Mouse (Mus musculus): ENCODE measurements around the gene Pkn3. TPM values are rescaled to one million over a fixed set of nuclear protein-coding genes. Genes with fewer than 3 reads are reported as not detected.
"Not testable (repeated sequence)": the region's sequence is repeated elsewhere in the genome, so short reads cannot be mapped to it uniquely, and the experiment has no call there.

The Pkn3 gene
- 7.6 and 8.6 TPM in 2 replicates for total RNA-seq (2021)
- long read RNA-seq, partial matches to known transcripts, result 0 of 3 reads
- long read RNA-seq, other reads (novel, unspliced or antisense), result 2 of 3 reads

DNA sequence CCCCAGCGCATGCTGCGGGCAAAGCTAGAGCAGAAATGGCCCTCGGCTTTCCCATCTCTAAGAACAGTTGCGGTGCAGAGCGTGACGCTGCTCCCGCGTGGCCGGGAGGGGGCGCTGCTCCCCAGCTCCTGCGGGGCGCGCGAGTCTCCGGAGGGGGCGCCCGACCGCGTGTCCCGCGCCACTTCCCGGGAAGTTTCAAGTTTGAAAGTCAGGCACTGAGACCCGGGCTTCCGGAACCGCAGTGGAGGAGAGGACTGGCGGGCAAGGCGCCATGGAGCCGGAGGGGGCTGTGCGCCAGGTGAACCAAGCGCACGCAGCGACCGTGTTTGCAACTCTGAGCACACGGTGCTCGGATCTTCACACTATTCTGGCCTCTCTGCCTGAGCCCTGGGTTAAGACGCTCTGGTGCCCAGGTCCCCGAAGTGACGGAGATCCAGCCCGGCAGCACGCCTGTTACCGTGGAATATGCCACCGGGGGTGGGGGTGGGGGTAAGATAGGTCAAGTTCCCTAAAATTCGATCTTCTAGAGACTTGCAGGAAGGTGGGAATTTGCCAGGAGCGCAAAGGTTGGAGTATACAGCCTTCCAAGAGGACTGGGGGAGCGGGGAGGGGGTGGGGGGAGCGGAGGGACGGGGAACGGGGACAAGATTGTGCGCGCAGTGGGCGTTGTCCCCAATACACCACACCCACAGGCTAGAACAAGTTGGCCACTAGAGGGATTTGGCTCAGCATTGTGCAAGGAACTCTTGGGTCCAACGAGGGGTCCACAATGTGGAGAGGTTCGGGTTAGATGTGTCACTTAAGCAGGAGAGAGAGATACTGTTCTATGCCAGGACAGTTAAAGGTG, at the start of gene Pkn3:
Pkn3 (plus strand) TSS at position 183 of the 847 bp plus-strand sequence.
- peak; percentile 90 for DNase-seq

- DNase-seq, result no peak
Observed at GRCm38 (mm10) chr2:30032244-30032846, 45.1 kb upstream of the Pkn3 start.

DNA sequence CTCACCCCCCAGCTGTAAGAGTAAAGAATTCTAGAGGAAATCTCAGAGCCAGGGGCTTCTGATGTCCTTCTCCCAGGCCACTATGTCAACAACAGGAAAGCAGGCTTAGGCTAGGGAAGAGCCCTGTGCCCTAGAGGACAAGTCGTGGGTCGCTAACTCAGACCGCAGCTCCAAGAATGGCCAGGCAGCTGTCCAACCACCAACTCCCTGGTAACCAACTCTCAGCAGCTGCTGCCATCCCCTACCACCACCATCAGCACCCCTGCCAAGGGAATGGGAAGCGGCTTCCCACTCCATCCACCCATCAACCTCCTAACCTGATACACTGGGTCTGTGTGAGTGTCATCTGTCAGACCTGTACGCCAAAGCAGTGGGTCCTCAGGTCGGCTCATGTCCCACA, 44.5 kb upstream of the Pkn3 start:
- no peak for DNase-seq

- no peak for DNase-seq
Observed at GRCm38 (mm10) chr2:30037762-30038161, 39.7 kb upstream of the Pkn3 start.

- DNase-seq, result no peak
Observed at GRCm38 (mm10) chr2:30038370-30038769, 39.1 kb upstream of the Pkn3 start.

DNA sequence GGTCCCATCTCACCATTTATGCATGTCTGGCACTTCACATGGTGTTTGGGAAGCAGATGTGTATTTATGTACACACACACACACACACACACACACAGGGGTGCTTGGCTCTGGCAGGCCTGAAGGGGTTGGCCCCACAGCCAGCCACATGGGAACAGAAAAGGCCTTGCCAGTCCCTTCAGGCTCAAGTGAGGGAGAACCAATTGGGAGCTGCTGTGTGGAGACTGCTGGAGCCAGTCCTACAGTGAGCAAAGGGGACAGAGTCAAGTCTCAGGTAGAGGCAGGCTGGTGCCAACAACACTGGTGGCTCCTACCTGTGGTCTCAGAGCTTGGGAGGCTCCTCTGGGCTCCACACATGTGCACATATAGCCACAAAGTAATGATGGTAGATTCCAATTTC, 37.8 kb upstream of the Pkn3 start:
- DNase-seq, result no peak

GRCm38 (mm10) chr2:30042445-30042844, 35.0 kb upstream of the Pkn3 start:
- DNase-seq, result peak; percentile 88

GRCm38 (mm10) chr2:30044550-30044949, 32.9 kb upstream of the Pkn3 start:
- no peak for DNase-seq

GRCm38 (mm10) chr2:30047127-30047526, 30.4 kb upstream of the Pkn3 start:
- no peak for DNase-seq

DNA sequence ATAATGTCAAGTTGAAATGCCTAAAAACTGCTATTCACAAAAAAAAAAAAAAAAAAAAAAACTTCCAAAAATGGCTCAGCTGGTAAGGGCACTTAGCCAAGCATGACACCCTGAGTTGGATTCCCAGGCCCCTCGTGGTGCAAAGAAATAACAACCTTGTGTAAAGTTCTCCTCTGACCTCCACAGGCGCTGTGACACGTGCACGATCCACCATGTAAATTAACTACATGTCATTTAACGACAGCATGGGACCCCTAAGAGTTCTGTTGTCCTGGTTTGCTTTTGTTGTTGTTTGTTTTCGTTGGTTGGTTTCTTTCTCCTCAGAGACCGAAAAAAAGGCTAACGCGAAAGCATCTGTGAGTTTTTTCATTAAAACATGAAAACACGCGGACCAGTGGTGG, 29.4 kb upstream of the Pkn3 start:
- DNase-seq, result no peak

- DNase-seq, result peak; percentile 99
Observed at GRCm38 (mm10) chr2:30048699-30049388, 28.6 kb upstream of the Pkn3 start, which contains the start of gene Wdr34. Gene Wdr34, minus strand, starts transcription at chr2:30048881.

DNA sequence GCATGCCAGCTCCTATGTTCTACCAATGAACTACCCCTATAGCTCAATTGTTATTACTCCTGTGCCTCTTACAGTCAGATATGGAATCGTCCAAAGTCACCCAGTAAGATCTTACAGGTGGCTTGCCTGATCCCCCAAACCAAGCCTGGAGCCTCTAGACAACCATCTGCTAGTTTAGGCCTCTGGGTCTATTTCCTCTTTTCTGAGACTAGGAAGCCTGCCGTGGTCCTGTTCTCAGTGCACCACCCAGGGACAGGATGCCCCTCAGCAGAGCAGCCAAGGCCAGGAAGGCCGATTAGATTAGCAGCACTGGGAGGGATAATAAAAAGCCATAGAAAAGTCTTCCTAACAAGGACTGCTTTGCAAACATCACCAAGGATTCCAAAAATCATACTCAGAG, 27.7 kb upstream of the Pkn3 start:
- no peak for DNase-seq

DNA sequence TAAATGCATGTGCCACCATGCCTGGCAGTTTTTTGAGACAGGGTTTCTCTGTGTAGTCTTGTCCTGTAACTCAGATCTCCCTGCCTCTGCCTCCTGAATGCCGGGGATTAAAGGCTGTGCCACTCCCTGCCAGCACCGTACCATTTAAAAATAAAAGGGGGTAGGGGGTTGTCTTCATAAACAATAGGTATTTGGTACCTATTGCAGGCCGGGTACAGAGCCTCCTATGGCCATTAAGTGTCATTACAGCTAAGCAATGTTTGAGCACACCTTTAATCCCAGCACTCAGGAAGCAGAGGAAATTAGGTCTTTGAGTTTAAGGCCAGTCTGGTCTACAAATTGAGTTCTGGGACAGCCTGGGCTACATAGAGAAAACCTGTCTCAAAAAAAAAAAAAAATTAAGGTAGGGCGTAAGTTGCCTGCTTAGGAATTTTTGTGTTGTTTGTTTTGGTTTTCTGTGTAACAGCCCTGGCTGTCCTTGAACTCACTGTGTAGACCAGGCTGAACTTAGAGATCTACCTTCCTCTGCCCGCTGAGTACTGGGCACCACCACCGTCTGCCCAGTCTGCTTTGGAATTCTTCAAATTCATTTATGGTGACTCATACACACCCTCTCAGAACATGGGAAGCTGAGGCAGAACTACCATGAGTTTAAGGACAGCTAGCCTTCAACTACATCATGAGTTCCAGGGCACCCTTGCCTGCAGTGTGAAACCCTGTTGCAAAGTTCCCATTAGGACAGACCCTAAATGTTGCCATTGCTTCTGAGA, 25.3 kb upstream of the Pkn3 start:
- DNase-seq, result no peak

DNA sequence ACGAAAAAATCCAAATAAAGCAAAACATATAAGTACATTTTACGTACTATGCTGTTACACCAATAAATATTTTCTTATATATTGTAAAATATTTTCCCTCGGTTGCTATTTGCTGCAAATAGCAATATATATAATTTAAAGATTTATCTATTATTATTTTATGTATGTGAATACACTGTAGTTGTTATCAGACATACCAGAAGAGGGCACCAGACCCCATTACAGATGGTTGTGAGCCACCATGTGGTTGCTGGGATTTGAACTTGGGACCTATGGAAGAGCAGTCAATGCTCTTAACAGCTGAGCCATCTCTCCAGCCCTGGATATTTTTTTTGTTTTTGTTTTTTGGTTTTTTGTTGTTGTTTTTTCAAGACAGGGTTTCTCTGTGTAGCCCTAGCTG, 22.2 kb upstream of the Pkn3 start:
- DNase-seq, result not testable (repeated sequence)

- DNase-seq, result no peak
Observed at GRCm38 (mm10) chr2:30056736-30057135, 20.7 kb upstream of the Pkn3 start.

DNA sequence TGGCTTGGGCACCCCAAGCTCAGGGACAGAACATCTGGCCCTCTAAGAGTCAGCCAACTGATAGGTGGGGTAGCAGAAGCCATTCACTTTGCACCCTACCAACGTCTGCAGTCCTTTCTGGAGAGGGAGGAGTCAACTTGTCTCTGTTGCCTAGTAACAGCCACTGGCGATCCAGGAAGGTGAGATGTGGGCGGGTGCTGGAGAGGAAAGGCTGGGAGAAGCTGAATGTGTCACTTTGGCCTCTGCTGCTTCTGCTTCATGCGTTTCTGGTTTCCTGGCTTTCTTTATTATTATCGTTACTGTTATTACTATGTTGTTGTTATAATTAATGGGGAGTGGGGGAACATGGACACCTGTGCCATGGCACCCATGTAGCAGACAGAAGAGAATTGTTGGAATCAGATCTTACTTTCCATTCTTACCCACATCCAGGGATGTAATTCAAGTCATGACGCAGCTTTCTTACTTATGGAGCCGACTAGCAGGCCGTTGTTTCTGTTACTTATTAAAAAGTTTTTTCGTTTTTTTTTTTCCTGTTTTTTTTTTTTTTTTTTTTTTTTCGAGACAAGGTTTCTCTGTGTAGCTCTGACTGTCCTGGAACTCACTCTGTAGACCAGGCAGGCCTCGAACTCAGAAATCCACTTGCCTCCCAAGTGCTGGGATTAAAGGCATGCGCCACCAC, 20.1 kb upstream of the Pkn3 start, which contains the start of gene Set:
Set (plus strand) TSS at position 156 of the 682 bp plus-strand sequence.
- DNase-seq, result peak; percentile 57

DNA sequence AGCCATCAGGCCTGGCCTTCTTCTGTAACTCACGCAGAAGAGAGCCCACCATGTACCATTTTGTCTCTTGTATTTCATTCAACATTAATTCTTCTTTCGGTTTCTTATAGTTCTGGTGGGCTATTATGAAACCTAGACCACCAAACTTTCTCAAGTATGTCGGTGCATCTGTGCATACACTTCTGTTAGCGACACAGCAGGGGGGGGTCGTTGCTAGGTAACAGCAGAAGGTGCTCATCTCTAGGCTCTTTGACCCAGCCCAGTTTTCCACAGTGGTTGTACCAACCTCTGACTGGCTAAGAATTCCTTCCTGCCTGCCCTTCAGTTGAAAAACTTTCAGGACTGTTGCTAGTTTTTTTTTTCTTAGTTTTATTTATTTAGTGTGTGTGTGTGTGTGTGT, 19.1 kb upstream of the Pkn3 start:
- no peak for DNase-seq

- DNase-seq, result peak; percentile 57
Observed at GRCm38 (mm10) chr2:30061215-30062166, 16.0 kb upstream of the Pkn3 start.

GRCm38 (mm10) chr2:30062249-30063093, 15.0 kb upstream of the Pkn3 start:
- DNase-seq, result peak; percentile 56

All from adrenal gland, postnatal 25 days (tissue).